Mouse (Mus musculus): ENCODE results near the gene Brd2.

DNA sequence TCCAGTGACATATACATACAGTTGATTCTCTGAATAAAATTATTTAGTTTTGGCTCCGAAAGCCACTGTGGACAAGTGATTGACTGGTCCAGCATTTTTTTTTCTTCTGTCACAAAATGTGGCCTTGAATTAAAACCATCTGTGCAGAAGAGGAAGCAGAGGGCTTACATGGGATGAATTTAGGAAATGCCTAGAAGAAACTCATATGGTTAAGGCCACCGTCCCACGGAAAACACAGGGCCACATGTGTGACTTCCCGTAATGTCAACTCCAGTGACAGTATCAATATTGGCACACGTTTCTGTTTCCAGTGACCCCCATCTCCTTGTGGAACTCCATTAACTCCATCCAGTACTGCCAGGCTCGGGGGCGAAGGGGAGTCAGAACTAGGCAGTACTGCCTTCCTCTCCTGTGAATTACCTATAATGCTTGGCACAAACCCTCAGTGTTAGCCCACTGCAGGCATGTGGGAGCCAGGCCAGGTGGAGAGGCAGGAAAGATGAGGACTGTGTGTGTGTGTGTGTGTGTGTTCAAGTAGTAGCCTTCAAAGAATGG lies 20.1 kb upstream of the Brd2 start:
- TF ChIP-seq CTCF (IDR thresholded peaks at IDR 0.05; ENCODE audit: borderline replicate concordance, control insufficient read depth, extremely low read depth, insufficient read depth, low read length, poor library complexity) (no peak), POLR2A (IDR thresholded peaks at IDR 0.05; ENCODE audit: control insufficient read depth, extremely low read depth, insufficient read depth, low read length, poor library complexity) (no peak)

Data from thymus, adult 2 months (tissue).